Mouse (Mus musculus) heart, embryonic 14.5 days (tissue): ENCODE data around the gene Hip1r. TPM values are rescaled to one million over a fixed set of nuclear protein-coding genes. Genes with fewer than 3 reads are reported as not detected.

ENCODE experiments used
- ATAC-seq: fragments of 200-750 bp; cut with Nextera tagmentation; 2 replicates; pipeline ENCODE4 v1.8.0; 2017; ENCODE audit warnings: low read depth, moderate TSS enrichment; ENCODE audit not compliant: insufficient number of reproducible peaks, insufficient read depth, low FRiP score
- H3K27ac ChIP-seq, 2 experiments: fragments of 200-500 bp in 1 of 2; fragments of 300-500 bp in 1 of 2; sonication (generic) in 1 of 2; replicated peaks in 1 of 2; 2 replicates each; pipeline ENCODE4 v1.5.1; 2012 to 2014; ENCODE audit warnings: low read depth in 2 of 2, low read length in 2 of 2, control low read depth in 1 of 2, mild to moderate bottlenecking in 1 of 2, mixed read lengths in 1 of 2; ENCODE audit not compliant: control insufficient read depth in 1 of 2, insufficient read depth in 1 of 2
- H3K27me3 ChIP-seq: fragments of 300-500 bp; sonication (generic); 2 replicates; pipeline ENCODE4 v1.6.1; 2014; ENCODE audit warnings: mild to moderate bottlenecking, low read length, control low read depth; ENCODE audit not compliant: control insufficient read depth, insufficient read depth
- H3K36me3 ChIP-seq: fragments of 300-500 bp; sonication (generic); 2 replicates; pipeline ENCODE4 v1.6.1; 2014; ENCODE audit warnings: mild to moderate bottlenecking, control low read depth, low read length, mixed read lengths; ENCODE audit not compliant: control insufficient read depth, insufficient read depth
- H3K4me1 ChIP-seq, 2 experiments: fragments of 200-500 bp in 1 of 2; fragments of 300-500 bp in 1 of 2; sonication (generic) in 1 of 2; 2 replicates each; pipeline ENCODE4 v1.6.1; 2012 to 2014; ENCODE audit warnings: low read length in 2 of 2, control low read depth in 1 of 2, mixed read lengths in 1 of 2; ENCODE audit not compliant: control insufficient read depth in 2 of 2, insufficient read depth in 2 of 2
- H3K4me2 ChIP-seq: fragments of 300-500 bp; sonication (generic); 2 replicates; pipeline ENCODE4 v1.6.1; 2014; ENCODE audit warnings: mild to moderate bottlenecking, low read length
- H3K4me3 ChIP-seq, 2 experiments: fragments of 200-500 bp in 1 of 2; fragments of 300-500 bp in 1 of 2; sonication (generic) in 1 of 2; 2 replicates each; pipeline ENCODE4 v1.5.1; 2012 to 2014; ENCODE audit warnings: low read length in 2 of 2, mild to moderate bottlenecking in 2 of 2, control low read depth in 1 of 2, low read depth in 1 of 2, moderate library complexity in 1 of 2; ENCODE audit not compliant: control insufficient read depth in 1 of 2, insufficient read depth in 1 of 2
- H3K9ac ChIP-seq: fragments of 300-500 bp; sonication (generic); 2 replicates; pipeline ENCODE4 v1.6.1; 2014; ENCODE audit warnings: mild to moderate bottlenecking, low read length
- H3K9me3 ChIP-seq: fragments of 300-500 bp; sonication (generic); 2 replicates; pipeline ENCODE4 v1.6.1; 2016; ENCODE audit warnings: low read length, control low read depth; ENCODE audit not compliant: control insufficient read depth
- WGBS: fragments of 180-500 bp; shearing (Covaris S2); extraction: QIAGEN DNeasy Blood & Tissue Kit; methylation state at CpG from one replicate; pipeline ENCODE4 v1.1.7; 2014; 5-methylcytosine and 5-hydroxymethylcytosine counted together
- polyA plus RNA-seq: library from polyadenylated mRNA; unstranded; fragments of >200 nt; fragmentation: Nextera tagmentation; extraction: Ambion mirVana; gene quantifications from 2 replicates; pipeline ENCODE4 v1.2.1, GENCODE M21; 2014

The Hip1r gene
- polyA plus RNA-seq, 1 experiment from 2014 or later, result 5.3 TPM

DNA sequence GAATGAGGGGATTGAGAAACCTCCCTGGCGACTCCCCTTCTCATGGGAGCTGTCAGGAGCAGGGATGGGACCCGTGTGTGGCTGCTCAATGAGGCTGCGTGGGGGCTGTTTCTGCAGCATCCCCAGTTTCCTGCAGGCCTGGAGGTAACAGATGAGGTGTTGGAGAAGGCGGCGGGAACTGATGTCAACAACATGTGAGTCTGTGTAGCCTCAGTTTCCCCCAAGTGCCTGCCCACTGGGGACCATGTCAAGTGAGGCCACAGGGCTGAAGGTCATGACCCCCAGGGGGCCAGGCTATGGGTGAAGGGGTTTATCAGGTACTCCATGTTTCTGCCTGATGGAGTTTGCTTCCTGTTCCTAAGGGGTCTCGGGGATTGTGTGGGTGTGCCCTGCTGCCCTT lies 17.9 kb downstream of the Hip1r start:
- Histone ChIP-seq H3K27ac (no peak overlapping the region), H3K27me3 (no peaks in the 10 kb centered on the region), H3K36me3 (no peaks in the 10 kb centered on the region), H3K9ac (no peak overlapping the region), H3K9me3 (no peaks in the 10 kb centered on the region), H3K4me3 (no peak overlapping the region), H3K4me1 (peaks cover 17 to 28% of the 10 kb centered on the region in 2 experiments), H3K4me2 (no peak overlapping the region)
- no peak for ATAC-seq
- WGBS, result 80% methylated on average over 6 of the region's 6 CpGs

DNA sequence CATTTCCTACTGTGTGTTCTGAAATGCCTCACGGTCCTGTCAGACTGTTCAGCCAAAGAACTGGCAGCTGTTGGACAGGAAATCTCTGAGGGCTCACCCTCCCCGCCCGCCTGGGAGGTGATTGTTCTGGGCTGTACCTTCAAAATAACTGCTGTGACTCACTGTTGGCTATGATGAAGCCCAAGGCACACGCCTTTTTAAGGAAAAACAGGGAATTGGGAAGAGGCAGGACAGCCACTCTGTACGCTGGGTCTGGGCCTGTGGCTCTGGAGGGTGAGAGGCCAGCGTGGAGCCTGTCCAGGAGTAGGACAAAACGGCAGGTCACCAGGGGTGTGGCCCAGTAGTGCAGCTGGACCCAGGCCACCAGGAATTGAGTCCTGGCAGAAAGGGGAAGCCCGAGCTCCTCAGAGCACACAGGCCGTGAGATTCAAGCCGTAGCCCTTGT lies 18.8 kb downstream of the Hip1r start:
- Histone ChIP-seq H3K36me3 (no peaks in the 10 kb centered on the region), H3K9ac (no peak overlapping the region; the same call in 1 of the 2 replicates), H3K4me2 (no peak overlapping the region), H3K27ac (peak overlapping the region; percentile 15 to 79), H3K27me3 (no peaks in the 10 kb centered on the region), H3K4me3 (no peak overlapping the region), H3K4me1 (peaks cover 17 to 26% of the 10 kb centered on the region in 2 experiments), H3K9me3 (no peaks in the 10 kb centered on the region)
- WGBS, result 60% methylated on average over 10 of the region's 10 CpGs
- 0 out of 2 replicates have a peak, but pooled peaks have one; percentile 2 for ATAC-seq

DNA sequence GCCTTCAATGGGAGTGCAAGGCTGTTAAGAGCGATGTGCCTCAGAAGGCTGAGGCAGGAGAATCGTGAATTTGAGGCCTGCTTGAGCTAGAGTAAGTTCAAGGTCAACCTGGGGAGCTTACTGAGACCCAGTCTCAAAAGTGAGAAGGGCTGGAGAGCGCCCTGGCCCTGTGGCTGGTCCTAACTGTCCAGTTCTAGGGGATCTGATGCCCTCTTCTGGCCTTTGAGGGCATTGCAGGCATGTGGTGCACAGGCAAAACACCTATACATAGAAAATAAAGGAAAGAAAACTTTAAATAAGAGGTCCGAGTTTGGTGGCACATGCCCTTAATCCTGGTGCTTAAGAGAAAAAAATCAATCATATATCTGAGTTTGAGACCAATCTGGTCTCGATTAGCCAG lies 19.4 kb downstream of the Hip1r start:
- ATAC-seq, result peak; percentile 60
- H3K4me2 ChIP-seq, result no peak overlapping the region
- no peak overlapping the region for H3K4me3 ChIP-seq
- H3K36me3 ChIP-seq, result no peaks in the 10 kb centered on the region
- H3K9ac ChIP-seq, result no peak overlapping the region; the same call in 1 of the 2 replicates
- peak overlapping the region; percentile 15 to 79 for H3K27ac ChIP-seq
- WGBS, result 32% methylated on average over 5 of the region's 5 CpGs
- H3K9me3 ChIP-seq, result no peaks in the 10 kb centered on the region
- no peaks in the 10 kb centered on the region for H3K27me3 ChIP-seq
- peaks cover 17 to 24% of the 10 kb centered on the region in 2 experiments for H3K4me1 ChIP-seq

DNA sequence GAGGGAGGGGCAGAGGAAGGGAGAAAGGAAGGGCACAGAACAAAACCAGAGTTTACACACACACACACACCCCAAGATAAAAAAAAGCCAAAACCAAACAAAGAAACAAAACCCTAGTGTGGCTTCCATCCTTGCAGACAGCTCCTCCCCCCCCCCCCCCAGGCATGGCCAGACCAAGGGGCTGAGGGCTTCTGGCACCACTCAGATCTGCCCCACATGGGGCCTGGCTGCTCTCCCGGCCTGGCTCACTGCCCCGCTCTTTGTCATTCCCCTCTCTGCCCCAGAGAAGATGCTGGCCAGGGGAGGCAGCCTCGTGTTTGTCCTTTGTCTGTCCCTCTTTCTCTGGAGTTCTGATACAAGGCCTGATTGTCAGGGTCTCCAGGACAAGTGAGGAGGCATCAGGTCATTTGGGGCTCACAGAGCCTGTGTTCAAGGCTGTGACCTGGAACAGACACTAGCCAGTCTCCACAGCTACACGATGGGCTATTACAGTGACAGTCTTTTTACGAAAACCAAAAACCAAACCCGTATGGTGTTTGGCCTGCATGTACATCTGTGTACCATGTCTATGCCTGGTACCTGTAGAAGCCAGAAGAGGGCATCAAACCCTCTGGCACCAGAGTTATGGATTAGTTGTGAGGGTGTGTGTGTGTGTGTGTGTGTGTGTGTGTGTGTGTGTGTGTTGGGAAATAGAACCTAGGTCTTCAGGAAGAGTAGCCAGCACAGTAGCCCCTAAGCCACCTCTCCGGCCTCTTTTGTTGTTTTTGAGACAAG lies 20.0 kb downstream of the Hip1r start:
- Histone ChIP-seq H3K27ac (peak overlapping the region; percentile 79 to 81), H3K4me2 (no peak overlapping the region), H3K9ac (no peak overlapping the region), H3K9me3 (no peaks in the 10 kb centered on the region), H3K4me1 (peaks cover 17 to 24% of the 10 kb centered on the region in 2 experiments), H3K36me3 (no peaks in the 10 kb centered on the region), H3K4me3 (no peak overlapping the region), H3K27me3 (no peaks in the 10 kb centered on the region)
- 0 out of 2 replicates have a peak, but pooled peaks have one; percentile 63 for ATAC-seq
- 50% methylated on average over 7 of the region's 7 CpGs for WGBS

DNA sequence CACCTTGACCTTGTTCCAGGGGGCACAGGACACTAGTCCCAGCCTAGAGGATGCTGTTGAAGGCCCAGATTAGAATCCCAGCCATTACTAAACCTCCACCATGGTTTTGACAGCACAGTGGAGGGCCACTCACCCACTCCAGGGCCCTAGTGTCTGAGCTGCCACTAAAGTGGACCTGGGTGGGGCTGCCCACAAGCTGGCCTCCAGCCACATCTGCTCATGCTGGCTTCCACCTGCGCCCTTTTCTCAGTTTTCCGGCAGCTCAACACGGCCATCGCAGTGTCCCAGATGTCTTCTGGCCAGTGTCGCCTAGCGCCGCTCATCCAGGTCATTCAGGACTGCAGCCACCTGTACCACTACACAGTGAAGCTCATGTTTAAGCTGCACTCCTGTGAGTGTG lies 21.0 kb downstream of the Hip1r start:
- ATAC-seq, result no peak
- H3K36me3 ChIP-seq, result no peaks in the 10 kb centered on the region; the same call in 1 of the 2 replicates
- no peak overlapping the region for H3K4me2 ChIP-seq
- H3K27ac ChIP-seq, result no peak overlapping the region
- 86% methylated on average over 7 of the region's 7 CpGs for WGBS
- no peak overlapping the region for H3K4me3 ChIP-seq
- H3K4me1 ChIP-seq, result peaks cover 17 to 24% of the 10 kb centered on the region in 2 experiments
- H3K9ac ChIP-seq, result no peak overlapping the region
- H3K9me3 ChIP-seq, result no peaks in the 10 kb centered on the region
- H3K27me3 ChIP-seq, result no peaks in the 10 kb centered on the region

DNA sequence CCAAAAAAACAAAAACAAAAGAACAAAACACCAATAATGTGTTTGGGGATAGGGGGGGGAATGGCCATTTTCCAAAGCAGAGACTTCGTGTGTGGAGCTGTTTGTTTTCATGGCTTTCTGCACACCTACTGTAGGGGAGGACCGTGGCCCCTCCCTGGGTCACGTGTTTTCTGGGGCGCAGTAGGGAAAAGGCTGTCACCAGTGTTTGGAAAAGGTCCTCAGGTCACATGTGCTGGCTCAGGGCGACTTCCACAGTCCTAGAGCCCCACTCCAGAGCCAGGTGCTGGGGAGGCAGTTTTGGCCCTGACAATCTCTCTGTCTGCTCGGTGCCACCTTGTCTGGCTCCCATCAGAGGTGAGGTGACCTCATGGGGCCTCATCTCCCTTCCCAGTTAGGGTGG lies 22.0 kb downstream of the Hip1r start:
- Histone ChIP-seq H3K9ac (no peak overlapping the region), H3K4me3 (no peak overlapping the region), H3K27me3 (no peaks in the 10 kb centered on the region), H3K4me1 (peaks cover 17 to 24% of the 10 kb centered on the region in 2 experiments), H3K4me2 (no peak overlapping the region), H3K27ac (no peak overlapping the region), H3K9me3 (no peaks in the 10 kb centered on the region), H3K36me3 (peaks cover 4% of the 10 kb centered on the region)
- ATAC-seq, result no peak
- 72% methylated on average over 6 of the region's 6 CpGs for WGBS

DNA sequence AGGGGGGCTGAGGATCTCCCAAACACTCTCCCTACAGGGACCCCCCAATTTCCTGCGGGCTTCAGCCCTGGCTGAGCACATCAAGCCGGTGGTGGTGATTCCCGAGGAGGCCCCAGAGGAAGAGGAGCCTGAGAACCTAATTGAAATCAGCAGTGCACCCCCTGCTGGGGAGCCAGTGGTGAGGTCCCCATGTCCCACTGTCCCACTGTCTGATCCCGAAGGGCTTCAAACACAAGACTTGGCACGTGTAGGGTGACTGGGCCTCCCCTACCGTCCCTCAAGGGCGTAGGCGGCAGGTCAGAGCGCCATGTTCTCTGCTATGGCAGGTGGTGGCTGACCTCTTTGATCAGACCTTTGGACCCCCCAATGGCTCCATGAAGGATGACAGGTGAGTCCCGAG lies 22.8 kb downstream of the Hip1r start:
- Histone ChIP-seq H3K27me3 (no peaks in the 10 kb centered on the region), H3K27ac (no peak overlapping the region), H3K9ac (no peak overlapping the region), H3K4me1 (peaks cover 20 to 24% of the 10 kb centered on the region in 2 experiments), H3K36me3 (peaks cover 4% of the 10 kb centered on the region), H3K9me3 (no peaks in the 10 kb centered on the region), H3K4me3 (no peak overlapping the region), H3K4me2 (no peak overlapping the region)
- 77% methylated on average over 10 of the region's 10 CpGs for WGBS
- ATAC-seq, result no peak
